Mouse (Mus musculus): Measurements from ENCODE around the gene Ldhal6b. TPM values are rescaled to one million over a fixed set of nuclear protein-coding genes. Genes with fewer than 3 reads are reported as not detected.

Gene Ldhal6b
- total and polyA plus RNA-seq, 3 experiments: 0.31 TPM; not detected in 2

DNA sequence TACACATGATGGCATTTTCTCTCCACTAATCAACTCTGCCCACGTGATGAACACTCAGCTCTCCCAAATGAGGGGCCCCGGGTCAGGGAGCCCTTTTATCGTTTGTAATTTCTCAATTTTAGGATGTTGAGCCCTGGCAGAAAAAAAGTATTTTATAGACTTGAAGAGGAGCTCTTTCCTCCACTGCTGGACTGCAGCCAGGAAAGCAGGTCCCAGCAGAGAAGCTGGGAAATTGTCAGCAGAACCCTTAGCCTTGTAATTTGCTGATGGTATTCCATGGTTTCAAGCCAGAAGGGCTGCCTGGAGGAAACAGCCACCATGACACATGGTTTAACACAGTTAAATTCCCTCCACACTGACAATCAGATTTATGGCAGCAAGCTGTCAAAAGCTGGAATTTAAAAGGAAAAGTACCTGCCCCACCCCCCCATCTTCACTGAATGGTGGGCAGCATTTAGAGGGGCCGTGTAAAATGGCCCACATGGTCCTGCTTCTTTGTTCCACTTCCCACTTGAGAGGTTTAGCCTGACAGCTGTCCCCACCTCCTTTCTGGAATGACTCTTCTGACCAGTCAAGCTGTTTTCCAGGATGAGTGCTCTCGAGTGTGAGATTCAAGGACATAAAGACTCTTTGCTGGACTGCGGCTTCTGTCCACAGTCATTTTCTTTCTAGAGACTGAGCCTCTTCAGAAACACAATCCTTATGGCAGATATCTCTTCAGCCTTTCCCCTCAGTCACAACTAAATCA is 1.4 kb upstream of the Ldhal6b start:
- Histone ChIP-seq H3K27me3 (ENCODE audit: control insufficient read depth in 1 of 2, insufficient read depth in 2 of 2, low read length in 2 of 2) (no peaks in the 10 kb centered on the region), H3K79me2 (ENCODE audit: control insufficient read depth, insufficient read depth, low read length, poor library complexity) (no peaks in the 10 kb centered on the region), H3K36me3 (ENCODE audit: control insufficient read depth in 1 of 2, insufficient read depth in 2 of 2, low read length in 2 of 2) (peaks cover 0 to 1% of the 10 kb centered on the region in 2 experiments; a peak in 3 of 4 replicates), H3K9me3 (replicated peaks; ENCODE audit: insufficient read depth, low read length) (no peaks in the 10 kb centered on the region), H3K4me1 (ENCODE audit: control insufficient read depth in 1 of 2, insufficient read depth in 2 of 2, low read length in 2 of 2) (peaks cover 0 to under 1% of the 10 kb centered on the region in 2 experiments; a peak in 2 of 4 replicates), H3K27ac (ENCODE audit: control insufficient read depth, low read depth, low read length) (no peak overlapping the region), H3K9ac (ENCODE audit: control insufficient read depth, low read depth, low read length, poor library complexity, severe bottlenecking) (no peak overlapping the region), H3K4me3 (ENCODE audit: control insufficient read depth in 1 of 2, insufficient read depth in 1 of 2, low read depth in 2 of 2, low read length in 2 of 2) (no peak overlapping the region)
- no peak for TF ChIP-seq ZC3H11A (IDR thresholded peaks at IDR 0.05; ENCODE audit: low read depth, low read length)
- TF ChIP-seq NRF1 (IDR thresholded peaks at IDR 0.05; ENCODE audit: insufficient read depth, low read depth, low read length, poor library complexity, severe bottlenecking): no peak
- TF ChIP-seq TCF12 (IDR thresholded peaks at IDR 0.05; ENCODE audit: low read depth, low read length): no peak
- TF ChIP-seq ELF1 (IDR thresholded peaks at IDR 0.05; ENCODE audit: low read depth, low read length): no peak
- TF ChIP-seq USF2 (IDR thresholded peaks at IDR 0.05; ENCODE audit: borderline replicate concordance in 1 of 2, insufficient read depth in 1 of 2, low read depth in 1 of 2, low read length in 2 of 2): no peak
- no peak for TF ChIP-seq TAL1 (IDR thresholded peaks at IDR 0.05; ENCODE audit: low read length)
- DNase-seq (ENCODE audit: low read depth, low spot score): no peak

DNA sequence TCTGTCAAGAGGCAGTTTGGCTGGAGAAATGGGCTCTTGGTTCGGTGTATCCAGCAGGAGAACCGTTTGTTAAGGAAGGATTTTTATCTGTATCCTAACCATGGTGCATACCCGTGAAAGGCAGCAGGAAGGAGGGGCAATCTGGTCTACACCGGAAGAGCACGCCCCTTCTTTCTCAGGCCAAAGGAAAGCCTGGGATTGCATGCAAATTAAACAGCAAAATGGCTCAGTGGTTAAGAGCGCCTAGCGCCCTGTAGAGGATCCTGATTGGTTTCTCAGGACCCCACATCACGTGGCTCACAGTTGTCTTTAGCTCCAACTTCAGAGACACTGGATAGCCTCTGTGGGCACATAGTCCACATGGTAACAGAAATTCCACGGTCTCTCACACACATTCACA is 489 bp upstream of the Ldhal6b start:
- no peak overlapping the region for H3K4me3 ChIP-seq (ENCODE audit: control insufficient read depth in 1 of 2, insufficient read depth in 1 of 2, low read depth in 2 of 2, low read length in 2 of 2)
- TF ChIP-seq TAL1 (IDR thresholded peaks at IDR 0.05; ENCODE audit: low read length): no peak
- TF ChIP-seq USF1 (IDR thresholded peaks at IDR 0.05; ENCODE audit: low read depth, low read length): no peak
- TF ChIP-seq MYB (IDR thresholded peaks at IDR 0.05; ENCODE audit: low read depth, low read length): no peak
- no peak for TF ChIP-seq MAFK (IDR thresholded peaks at IDR 0.05; ENCODE audit: borderline replicate concordance, low read depth, low read length)
- no peak for TF ChIP-seq ZKSCAN1 (IDR thresholded peaks at IDR 0.05; ENCODE audit: low read depth, low read length)
- no peak for TF ChIP-seq MYC (IDR thresholded peaks at IDR 0.05; ENCODE audit: low read depth, low read length)
- no peak for TF ChIP-seq GATA1 (IDR thresholded peaks at IDR 0.05; ENCODE audit: low read depth, low read length)
- TF ChIP-seq SIN3A (IDR thresholded peaks at IDR 0.05; ENCODE audit: low read length): no peak
- TF ChIP-seq TCF12 (IDR thresholded peaks at IDR 0.05; ENCODE audit: low read depth, low read length): no peak
- TF ChIP-seq MEF2A (IDR thresholded peaks at IDR 0.05; ENCODE audit: extremely low read depth, insufficient replicate concordance, low read depth, low read length, poor library complexity, severe bottlenecking): no peak
- TF ChIP-seq MXI1 (IDR thresholded peaks at IDR 0.05; ENCODE audit: low read depth, low read length): no peak
- TF ChIP-seq POLR2A (IDR thresholded peaks at IDR 0.05; ENCODE audit: control insufficient read depth in 1 of 2, insufficient read depth in 1 of 2, low read depth in 1 of 2, low read length in 2 of 2, poor library complexity in 1 of 2): no peak
- no peak for TF ChIP-seq ZMIZ1 (IDR thresholded peaks at IDR 0.05; ENCODE audit: low read depth, low read length)
- TF ChIP-seq ELF1 (IDR thresholded peaks at IDR 0.05; ENCODE audit: low read depth, low read length): no peak
- TF ChIP-seq EP300 (IDR thresholded peaks at IDR 0.05; ENCODE audit: low read depth in 1 of 2, low read length in 2 of 2): no peak
- no peak overlapping the region for H3K9ac ChIP-seq (ENCODE audit: control insufficient read depth, low read depth, low read length, poor library complexity, severe bottlenecking)
- H3K79me2 ChIP-seq (ENCODE audit: control insufficient read depth, insufficient read depth, low read length, poor library complexity): no peaks in the 10 kb centered on the region
- no peak overlapping the region for H3K27ac ChIP-seq (ENCODE audit: control insufficient read depth, low read depth, low read length)
- no peaks in the 10 kb centered on the region; a peak in 1 of 4 replicates for H3K36me3 ChIP-seq (ENCODE audit: control insufficient read depth in 1 of 2, insufficient read depth in 2 of 2, low read length in 2 of 2)
- no peak for DNase-seq (ENCODE audit: low read depth, low spot score)
- no peaks in the 10 kb centered on the region for H3K4me1 ChIP-seq (ENCODE audit: control insufficient read depth in 1 of 2, insufficient read depth in 2 of 2, low read length in 2 of 2)
- no peaks in the 10 kb centered on the region for H3K9me3 ChIP-seq (replicated peaks; ENCODE audit: insufficient read depth, low read length)
- no peaks in the 10 kb centered on the region for H3K27me3 ChIP-seq (ENCODE audit: control insufficient read depth in 1 of 2, insufficient read depth in 2 of 2, low read length in 2 of 2)

Data from MEL (cell line).